Mouse (Mus musculus) lung, postnatal 14 days (tissue): ENCODE measurements at regions not wholly inside any gene's neighbourhood (a gene's known extent, or its start where the extent isn't known, plus 50 kb on each side); places are given as distances from the start of the nearest gene placed in this dataset.
A peak's percentile ranks its signal among the peaks of the same experiment; 100 is the strongest.

Experiments used
- DNase-seq: peaks from one replicate; pipeline ENCODE4 v3.0.0; 2021

DNA sequence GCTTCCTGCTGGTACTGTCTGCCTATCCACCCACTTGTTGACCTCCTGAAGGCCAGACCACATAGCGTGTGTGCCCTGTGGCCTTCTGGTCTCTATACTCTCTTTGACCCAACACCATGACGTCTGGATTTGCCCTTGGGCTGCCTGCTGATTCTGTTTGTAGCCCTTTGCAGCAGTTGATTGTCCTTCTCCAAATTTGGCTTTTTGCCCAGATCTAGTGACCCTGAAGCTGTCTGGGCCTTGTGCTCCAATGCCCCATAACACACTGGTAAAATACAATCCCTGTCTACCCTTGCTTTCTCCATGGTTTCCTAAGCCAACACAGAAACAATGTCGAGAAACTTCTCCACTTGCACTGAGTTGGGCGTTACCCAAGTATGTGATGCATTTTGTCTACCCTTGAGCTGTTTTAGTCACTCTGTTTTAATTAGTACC lies 979.3 kb downstream of the Epha4 start:
- no peak for DNase-seq

DNA sequence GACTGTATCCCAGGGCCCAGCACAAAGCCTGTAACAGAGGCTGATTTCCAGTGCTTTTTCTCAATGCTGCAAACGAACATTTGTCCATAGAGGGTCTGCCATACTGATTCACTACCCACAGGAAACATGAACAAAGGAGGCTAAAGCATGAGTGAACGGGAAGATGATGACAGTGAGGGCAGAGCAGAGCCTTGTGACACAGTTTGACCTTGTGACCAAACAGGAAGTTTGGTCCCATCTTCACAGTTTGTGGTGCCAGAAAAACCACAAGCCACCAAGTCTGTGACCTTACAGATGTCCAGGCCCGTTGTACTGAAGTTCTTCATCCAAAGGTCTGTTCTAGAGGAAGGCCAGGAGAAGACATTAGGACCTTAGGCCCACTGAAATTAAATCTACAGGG lies 974.4 kb downstream of the Epha4 start:
- no peak for DNase-seq

DNA sequence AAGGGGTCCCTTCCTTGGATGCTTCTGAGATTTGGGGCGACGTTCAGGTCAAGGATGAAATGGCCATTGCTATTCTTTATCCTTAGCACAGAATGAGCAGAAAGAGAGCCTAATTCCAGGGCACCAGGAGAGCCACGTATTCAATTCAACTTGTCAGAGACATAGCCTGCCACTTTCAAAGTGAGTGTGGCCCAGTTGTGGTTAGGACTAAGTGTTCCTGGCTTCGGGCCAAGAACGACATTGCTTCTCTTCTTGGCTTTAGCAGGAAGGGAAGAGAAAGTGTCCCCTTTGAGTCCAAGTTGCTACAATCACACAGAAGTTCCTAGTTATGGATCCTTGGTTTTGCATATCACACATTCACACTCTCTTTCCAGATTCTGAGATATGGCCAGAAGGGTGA lies 964.0 kb downstream of the Epha4 start:
- DNase-seq: peak; percentile 69

DNA sequence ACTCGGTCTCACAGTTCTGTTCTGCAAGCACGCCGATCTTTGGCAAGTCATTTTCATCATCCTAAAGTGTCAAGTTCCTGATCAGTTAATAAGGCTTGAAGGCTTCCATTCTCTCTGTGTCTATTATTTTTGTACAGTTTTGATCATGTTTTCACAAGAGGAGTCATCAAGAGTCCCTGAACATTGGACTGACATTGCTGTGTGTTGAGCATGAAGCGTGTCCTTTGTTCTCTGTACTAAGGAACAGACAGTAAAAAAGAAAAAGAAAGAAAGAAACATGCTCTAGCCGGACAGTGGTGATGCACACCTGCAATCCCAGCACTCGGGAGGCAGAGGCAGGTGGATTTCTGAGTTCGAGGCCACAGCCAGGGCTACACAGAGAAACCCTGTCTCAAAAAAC lies 955.4 kb downstream of the Epha4 start:
- no peak for DNase-seq

- DNase-seq: no peak
Observed at GRCm38 (mm10) chr1:76575487-76575886, 939.4 kb downstream of the Epha4 start.

DNA sequence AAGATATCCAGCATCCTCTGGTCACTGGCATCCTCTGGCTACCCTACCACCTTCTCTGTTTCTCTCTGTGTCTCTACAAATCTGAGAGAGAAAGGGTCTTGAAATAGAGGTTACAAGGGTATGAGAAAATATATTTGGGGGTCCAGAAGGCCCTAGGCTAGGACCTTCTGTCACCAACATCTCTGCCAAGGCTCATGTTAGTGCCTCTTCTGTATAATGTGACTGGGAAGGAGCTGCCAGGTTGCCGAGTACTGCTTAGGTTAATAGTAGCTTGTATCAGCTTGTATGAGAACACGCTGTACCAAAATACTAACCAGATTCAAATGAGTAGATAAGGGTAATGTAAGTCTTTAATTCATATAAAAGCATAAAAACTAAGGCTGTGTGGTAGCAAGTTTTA lies 929.0 kb downstream of the Epha4 start:
- no peak for DNase-seq

- DNase-seq: no peak
Observed at GRCm38 (mm10) chr1:76625831-76626230, 889.1 kb downstream of the Epha4 start.

DNA sequence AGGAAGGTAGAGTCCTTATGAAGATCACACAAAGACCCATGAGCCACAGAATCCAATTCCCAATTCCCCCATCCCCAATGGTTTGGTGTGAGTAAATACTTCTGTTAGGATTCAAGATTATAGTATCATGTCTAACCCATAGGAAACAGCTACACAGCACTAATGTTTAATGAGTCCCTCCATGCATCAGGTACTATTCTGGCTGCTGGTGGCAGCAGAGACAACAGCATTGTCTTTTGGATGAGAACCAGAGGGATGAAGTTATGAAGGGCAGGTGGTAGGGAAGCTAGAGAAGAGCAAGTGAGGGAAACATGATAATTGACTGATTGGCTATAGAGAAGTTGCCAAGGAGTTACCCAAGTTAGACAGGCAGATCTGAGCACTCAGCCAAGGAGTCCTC lies 885.0 kb downstream of the Epha4 start:
- no peak for DNase-seq

DNA sequence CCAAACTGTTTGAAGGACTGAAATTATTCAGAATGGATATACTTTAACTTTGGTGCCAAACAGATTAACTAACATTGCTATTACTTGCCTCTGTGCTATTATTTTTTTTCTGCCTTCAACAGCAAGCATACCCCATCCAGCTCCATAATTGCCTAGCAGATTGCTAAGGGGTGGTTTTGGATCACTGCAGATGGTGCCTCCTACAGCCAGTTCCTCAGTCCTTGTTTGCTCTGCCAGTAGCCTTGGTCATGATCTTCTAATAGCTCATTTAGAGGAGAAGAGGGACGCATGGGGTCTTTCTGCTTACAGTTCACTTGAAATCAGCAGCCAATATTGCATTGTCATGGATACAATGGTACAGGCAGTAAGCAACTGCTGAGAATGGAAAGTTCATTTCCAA lies 880.8 kb downstream of the Epha4 start:
- no peak for DNase-seq

DNA sequence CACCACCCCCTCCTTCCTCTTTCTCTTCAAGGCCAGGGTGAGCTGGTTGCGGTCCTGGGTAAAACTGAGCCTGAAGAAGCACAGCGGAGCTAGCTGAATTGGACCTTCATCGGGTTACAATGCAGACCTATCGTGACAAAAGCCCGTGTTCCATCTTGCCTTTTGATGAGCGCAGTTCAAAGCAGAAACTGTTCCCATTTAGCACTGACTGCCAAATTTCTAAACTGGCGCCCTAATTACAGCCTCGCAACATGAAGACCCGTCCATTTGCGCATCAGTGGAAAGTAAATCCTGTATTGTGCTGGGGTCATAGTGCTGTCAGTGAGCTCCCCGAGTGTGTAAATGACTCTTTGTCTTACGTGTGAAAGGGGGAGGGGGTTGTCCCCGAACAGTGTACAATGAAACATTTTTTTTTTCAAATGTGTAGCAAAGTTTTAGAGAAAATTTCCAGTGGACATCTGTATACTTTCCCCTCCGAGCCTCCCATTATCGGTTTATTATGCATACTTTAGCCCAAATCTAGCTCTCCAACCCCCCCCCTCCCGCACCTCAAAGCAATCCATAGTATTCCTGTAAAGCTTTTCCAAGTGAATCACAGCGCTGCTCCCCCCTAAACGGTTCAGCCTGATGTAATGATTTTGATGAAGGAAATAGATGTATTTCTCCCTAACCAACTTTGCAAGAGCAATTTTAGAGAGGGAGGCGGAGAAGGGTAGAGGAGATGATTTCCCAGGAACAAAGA lies 877.4 kb downstream of the Epha4 start:
- no peak for DNase-seq

DNA sequence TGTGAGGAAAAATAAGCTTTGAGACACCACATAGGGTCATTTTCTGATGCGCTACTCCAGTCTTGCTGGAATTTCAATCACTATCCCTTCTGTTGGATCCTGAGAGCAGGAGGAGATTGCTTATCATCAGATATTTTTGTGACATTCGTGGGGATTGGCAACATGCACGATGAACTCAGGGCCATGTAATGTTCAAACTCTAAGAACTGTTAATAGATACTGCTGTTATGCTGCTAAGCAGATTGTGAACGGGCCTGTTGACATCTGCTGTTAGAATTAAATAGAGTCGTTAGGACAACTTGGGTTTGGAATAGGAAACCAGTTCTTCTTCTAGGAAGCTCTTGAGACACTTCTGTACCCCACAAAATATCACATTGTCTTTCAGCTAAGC lies 876.9 kb downstream of the Epha4 start:
- no peak for DNase-seq

- no peak for DNase-seq
Observed at GRCm38 (mm10) chr1:76641181-76641711, 873.6 kb downstream of the Epha4 start.

DNA sequence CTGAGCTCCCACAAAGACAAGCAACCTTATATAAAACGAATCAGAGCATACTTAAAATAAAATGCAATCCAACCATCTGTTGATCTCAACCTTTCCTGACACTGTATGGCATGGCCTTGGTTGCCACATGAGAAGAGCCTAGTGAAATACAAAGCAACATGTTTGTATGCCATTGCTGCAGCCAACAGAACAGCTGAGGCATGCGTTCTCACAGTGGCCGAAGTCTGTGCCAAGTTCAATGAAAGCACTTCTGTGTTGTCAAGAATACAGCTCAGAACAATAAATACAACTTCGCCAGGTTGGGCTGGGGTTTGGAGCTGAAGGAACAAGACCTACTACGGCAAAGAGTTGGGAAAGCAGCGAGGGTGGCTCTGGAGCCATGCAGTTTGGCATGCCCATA lies 872.2 kb downstream of the Epha4 start:
- DNase-seq: no peak

DNA sequence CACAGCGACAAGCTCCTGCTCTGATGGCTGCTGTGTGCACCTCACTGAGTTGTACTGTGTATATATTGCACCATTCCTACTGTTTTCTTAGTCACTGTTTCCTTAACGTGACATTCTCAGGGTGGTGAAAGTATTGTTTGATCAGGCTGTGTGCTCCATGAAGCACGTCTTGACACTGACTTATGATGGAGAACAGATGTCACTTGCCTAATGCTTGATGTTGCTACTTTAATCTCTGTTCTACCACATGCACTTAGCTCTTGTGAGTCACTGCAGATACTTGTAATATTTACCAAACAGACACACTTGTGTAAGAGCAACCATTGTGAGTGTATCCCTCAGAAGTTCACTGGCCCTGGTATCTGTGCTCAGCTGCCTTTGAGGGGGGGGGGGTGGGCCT lies 870.0 kb downstream of the Epha4 start:
- no peak for DNase-seq

DNA sequence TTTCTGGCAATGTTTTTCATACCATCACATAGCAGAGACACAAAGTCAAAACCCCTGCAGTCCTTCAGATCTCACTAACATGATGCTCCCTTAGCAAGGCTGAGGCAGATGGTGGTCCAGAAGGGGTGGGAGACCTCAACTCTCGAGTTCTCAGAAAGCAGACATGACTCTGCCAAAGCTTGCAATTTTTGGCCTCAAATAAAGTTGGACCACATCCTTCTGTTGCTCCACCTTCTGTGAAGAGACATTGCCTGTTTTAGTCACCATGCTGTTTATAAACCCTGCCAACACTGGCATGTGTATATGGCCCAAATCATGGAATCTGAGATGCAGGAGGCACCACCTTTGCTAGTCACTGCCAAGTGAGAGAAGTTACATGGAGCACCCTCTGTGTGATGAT lies 860.1 kb downstream of the Epha4 start:
- no peak for DNase-seq

DNA sequence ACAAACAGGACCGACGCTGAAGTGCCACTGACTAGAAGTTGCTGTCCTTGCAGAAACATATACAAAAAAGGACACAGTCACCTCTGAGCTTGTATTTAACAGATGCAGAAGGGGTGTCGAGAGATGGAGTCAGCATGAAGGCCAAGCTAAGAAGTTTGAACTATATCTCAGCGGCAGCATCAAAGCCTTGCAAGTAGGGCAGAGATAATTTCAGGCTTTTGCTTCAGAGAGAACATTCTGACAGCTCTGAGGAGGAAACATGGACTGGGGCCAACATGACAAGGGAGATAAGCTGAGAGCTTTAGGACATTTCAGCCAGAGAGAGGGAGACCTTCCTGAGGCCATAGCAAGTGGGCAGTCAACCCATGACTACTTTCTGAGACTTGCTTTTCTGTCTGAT lies 856.7 kb downstream of the Epha4 start:
- peak; percentile 60 for DNase-seq

- no peak for DNase-seq
Observed at GRCm38 (mm10) chr1:76660146-76660545, 854.7 kb downstream of the Epha4 start.

GRCm38 (mm10) chr1:76664381-76664780 lies 850.5 kb downstream of the Epha4 start:
- DNase-seq: no peak

DNA sequence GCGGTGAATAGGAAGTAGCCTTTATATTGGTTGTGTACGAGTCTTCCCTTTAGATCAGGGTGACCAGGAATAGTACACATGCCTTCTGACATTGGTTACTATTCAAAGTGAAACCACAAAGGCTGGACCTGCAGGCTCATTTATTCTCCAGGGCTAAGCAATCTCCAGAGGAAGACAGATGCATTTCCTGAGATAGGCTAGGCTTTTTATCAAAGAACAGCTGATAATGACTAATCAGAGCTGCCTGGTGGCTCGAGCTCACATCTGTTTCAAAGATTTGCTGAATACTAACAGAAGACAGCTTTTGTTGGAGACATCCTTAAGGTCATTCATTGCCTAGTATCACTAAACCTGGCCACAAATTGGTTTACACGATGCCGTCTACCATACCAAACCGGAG lies 838.1 kb downstream of the Epha4 start:
- no peak for DNase-seq

- DNase-seq: no peak
Observed at GRCm38 (mm10) chr1:76705556-76705955, 809.3 kb downstream of the Epha4 start.

DNA sequence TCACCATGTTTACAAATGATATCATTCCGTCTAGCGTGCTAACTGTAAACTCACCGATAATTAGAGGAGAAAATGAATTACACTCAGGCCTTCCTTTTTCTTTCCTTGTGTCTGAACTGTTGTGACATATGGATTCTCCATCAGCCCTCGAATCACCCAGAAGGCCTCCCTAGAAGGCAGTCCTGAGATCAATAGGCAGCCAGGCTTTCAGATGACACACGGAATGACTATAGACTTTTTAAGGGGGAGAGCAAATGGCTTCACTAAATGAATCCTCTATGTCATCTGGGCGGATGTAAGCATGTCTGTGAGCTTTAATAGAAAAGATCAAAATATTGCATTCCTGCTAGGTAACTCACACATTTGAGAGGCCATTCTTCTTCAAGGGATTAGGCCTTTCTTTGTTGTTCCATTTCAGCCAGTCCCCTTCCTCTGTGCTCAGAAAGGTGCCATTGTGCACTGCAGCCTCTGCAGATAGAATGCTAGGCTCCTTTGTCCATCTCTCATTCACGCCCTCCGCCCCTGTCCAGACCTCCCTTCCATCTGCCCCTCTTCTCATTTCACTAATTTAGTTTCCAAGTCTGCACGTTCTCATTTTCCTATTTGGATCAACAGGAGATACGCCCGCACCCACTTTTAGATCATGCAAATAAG lies 797.1 kb downstream of the Epha4 start:
- no peak for DNase-seq

DNA sequence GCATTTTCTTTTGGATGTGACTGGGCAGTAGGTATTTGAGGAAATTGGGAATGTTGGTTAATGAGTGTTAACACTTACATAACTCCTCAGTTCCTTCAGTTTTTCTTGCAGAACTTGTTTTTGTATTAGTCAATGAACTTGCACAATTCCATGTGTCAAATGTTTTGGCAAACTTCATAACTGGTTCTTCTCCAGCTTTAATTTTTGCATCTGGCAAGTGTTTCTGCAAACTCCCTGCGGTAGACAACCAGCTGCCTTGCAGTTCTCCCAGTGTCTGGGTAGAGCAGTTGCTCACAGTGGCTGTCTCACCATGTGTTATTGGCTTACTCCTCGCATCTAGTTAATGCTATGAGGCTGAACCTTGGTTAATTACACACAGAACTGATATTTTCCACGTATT lies 790.4 kb downstream of the Epha4 start:
- DNase-seq: peak; percentile 16

- no peak for DNase-seq
Observed at GRCm38 (mm10) chr1:76737003-76737402, 777.9 kb downstream of the Epha4 start.

- DNase-seq: no peak
Observed at GRCm38 (mm10) chr1:76737663-76738062, 777.2 kb downstream of the Epha4 start.

DNA sequence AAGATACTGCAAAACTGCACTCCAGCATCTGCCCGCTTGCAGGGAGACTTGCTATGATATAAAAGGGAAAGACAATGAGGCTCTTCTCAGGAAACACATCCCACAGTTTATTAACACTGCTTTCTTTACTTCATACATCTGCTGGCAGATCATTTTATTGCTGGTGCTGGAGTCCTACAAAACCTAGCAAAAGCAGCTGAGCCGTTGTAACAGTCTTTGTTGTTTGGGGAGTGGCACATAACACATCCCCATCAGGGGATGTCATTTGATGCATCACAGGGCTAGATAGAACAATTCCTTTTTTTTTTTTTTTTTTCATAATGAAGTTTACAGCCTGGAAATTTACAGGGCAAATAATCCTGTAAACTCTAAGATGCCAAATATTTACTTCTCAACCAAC lies 742.2 kb downstream of the Epha4 start:
- DNase-seq: no peak
